Mouse (Mus musculus): ENCODE results near the gene Mphosph6.
A peak's percentile ranks its signal among the peaks of the same experiment; 100 is the strongest.

DNA sequence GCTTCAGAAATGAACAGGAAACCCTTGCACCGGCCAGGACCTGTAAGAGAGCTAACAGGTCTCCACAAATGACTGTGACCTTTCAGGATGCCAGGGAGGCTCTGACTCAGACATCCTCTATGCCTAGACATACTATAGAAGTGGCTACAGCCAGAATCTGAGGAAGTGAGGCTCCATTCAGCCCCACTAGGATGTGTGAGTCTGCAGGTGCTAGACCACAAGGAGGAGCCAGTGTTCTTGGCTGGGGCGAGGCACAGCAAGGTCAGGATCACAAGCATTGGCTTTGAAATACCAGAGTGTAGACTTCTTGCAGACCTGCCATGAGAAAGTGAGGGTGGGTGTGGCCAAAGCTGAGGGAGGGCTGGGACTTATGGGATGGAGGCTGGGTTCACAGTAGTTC is 29.1 kb downstream of the Mphosph6 start:
- TF ChIP-seq CTCF (IDR thresholded peaks at IDR 0.05) (peak; percentile 54), EP300 (IDR thresholded peaks at IDR 0.05) (no peak)
